Mouse (Mus musculus) lung, postnatal 4 days (tissue): Measurements from ENCODE around the gene Smpd1.

Experiments
- DNase-seq, 2 experiments: peaks; one replicate each; pipeline ENCODE4 v3.0.0; 2021

The Smpd1 gene

DNA sequence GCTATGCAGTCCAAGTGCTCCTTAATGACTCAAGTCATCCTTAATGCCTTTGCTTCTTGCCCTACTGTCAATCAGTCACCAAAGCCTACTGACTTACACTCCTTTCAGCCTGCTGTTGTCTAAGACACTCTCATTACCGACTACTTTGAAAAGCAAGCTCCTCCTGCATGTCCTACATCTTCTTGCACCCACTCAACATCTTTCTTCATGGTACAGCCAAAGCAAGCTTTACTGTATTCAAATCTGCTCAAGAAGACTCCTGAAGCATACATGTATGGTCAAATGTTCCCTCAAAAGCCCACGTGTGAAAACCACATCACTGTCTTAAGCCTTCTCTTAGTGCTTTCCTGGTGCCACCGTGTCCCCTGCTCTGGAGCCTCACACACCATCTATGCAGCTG lies 9.2 kb downstream of the Smpd1 start:
- DNase-seq: no peak

DNA sequence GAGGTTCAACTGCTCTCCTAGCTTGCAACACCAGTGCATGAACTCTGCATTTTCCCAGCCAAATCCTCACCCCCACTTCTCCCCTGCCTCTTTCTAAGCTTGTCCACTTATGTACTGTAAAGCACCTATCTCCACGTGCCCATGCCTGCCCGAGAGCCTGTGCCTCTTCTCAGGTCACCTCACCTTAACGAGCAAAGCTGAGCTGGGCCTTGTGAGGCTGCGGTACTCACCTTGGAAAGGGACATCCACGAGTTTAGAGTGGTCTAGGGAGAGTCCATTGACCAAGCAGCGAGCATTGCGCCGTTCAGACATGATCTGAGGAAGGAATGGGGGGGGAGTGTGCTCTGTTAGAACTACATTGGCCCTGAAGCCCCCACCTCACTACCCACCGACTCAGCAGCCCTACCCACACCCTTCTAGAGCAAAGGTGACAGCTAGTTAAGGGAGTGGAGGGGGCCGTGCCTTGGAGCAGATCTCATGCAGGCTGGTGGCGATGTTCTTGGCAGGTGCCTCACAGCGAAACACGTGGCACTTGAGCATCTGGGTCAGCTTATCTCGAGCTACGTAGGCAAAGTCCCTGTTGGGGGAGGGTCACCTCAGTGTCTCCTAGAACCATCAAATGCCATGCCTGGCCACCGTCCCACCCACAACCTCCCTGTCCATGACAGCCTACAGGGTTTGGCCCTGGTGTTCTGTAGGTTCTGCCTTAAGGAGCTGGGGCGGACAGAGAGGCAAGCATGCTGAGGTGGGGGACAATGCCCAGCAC lies 11.1 kb downstream of the Smpd1 start:
- DNase-seq: peak in 1 of 2 experiments; percentile 30

DNA sequence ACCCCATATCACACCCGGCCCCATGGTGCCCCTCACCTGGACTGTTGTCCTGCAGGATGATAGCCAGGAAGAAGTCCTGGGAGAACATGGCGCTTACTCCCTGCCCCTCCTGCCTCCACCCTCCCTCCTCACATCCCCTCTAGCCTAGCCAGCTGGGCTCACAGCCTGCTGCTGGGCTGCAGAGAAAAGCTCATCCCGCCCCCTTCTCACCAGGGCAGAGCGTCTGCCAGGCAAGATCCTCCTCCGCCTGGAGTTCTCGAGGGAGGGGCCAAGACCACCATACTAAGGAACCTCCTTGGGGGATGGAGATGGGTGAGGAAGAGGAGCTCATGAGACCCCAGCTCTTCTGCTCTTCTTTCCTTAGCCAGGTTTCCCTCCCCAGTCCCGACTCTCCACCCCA lies 14.4 kb downstream of the Smpd1 start:
- DNase-seq: no peak

DNA sequence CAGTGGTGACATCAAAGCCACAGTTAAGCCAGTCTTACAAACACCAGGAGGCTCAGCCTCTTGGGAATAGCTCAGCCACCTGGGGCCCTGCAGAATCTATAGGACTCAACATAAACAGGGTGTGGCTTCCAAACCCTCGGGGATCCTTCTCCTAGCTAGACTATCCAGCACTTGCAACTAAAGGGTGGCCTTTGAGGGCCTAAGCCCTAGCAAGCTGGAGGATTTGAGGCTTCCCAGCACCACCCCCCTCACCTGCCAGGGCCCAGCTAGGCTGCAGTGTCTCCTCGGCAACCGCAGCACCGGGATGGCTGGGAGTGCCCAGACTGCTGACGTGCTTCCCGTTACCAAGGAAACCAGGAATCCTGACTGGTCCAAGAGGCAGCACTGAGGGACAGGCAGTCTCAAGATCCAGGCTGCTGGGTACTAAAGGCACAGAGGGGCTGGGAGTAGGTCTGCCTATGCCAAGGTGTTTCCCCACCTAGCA lies 14.9 kb downstream of the Smpd1 start:
- DNase-seq: peak in 1 of 2 experiments; percentile 22

DNA sequence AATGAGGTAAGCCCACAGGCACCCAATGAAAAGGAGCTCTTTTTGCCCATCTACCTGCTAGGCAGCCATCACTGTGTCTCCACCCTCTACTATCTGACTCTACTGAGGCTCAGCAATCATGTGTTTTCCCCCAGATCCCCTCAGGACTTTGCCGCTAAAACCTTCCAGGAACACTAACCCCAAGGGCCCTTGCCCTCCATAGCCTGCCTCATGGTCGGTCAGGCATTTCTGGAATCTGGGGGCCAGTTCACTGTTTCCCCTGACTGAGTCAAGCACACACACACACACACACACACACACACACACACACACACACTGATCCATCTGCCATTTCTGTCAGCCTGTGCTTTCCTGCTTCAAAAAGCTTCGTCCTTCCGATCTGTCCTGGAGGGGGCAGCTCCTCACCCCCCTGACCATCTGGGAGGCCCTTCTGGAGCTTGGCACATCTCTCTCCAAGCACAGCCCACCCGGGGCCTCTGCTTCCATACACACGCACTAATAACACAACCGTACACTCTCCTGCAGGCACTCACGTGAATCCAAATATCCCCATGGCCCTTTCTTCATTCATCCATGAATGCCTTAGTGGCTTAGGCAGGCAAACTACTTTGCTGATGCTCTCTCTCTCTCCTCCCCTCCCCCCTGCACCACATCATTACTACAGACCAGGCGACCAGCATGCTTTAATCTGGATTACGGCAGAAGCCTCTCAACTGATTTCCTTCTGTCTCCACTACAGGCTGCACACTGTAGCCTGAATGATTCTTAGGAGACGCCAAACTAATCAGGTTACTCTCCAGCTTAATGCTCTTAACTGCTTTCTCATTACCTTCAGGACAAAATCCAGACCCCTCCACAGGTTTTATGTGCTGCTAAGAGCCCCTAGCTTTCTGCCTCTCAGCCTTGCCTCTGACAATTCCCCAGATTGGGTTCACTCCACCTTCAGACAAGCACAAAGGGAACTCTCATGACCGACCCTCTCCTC lies 15.6 kb downstream of the Smpd1 start:
- no peak for DNase-seq

DNA sequence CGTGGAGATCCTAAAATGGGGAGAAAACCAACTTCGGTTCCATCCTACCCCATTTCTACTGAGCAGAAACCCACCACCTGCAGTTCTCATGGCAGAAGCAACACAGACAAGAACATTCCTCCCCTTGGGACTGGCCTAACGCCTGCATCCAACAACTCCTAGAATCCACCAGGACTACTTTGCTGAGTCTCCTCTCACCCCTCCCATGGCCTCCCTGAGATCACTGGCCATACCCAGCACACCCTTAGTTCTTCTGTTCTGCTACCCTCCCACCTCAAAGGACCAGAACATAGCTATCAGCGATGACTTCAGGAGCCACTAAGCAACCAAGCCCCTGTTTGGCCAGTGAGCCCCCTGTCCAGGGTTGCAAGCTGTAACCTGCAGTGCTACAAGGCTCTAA lies 16.6 kb downstream of the Smpd1 start:
- no peak for DNase-seq

DNA sequence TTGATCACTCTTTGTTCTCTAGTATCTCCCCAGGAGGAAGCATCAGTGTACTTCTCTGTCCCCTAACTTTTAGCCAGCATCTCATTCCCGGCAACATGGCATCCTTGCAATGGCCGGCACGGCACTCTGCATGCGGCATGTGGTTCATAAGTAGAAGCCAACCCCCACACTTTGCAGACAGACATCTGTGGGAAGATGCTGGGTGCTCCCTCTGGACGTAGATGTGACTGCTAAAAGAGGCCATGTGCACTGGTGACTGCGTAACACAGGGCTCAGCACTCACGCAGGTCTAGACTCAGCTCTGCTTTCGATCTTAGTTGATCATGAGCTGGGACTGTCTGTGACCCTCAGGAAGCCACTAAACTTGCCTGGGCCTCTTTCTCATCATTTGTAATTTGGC lies 18.8 kb downstream of the Smpd1 start:
- no peak for DNase-seq

DNA sequence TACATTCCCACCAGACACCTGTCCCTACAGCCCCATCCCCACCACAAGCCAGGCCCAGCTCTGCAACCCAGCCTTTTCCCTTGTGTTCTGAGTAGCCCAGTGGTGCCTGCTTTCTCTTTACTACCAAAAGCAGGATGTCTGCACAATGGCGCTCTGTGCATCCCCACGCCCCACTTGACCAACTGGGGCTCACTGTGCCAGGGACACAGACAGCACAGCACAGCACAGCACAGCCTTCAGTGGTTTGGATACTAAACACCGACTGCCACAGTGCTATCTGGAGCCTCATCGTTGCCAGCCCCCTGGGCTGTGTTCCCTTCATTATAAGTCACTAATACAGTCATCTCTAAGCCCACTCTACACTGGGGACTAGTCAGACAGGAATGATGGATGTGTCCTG lies 20.4 kb downstream of the Smpd1 start:
- no peak for DNase-seq

DNA sequence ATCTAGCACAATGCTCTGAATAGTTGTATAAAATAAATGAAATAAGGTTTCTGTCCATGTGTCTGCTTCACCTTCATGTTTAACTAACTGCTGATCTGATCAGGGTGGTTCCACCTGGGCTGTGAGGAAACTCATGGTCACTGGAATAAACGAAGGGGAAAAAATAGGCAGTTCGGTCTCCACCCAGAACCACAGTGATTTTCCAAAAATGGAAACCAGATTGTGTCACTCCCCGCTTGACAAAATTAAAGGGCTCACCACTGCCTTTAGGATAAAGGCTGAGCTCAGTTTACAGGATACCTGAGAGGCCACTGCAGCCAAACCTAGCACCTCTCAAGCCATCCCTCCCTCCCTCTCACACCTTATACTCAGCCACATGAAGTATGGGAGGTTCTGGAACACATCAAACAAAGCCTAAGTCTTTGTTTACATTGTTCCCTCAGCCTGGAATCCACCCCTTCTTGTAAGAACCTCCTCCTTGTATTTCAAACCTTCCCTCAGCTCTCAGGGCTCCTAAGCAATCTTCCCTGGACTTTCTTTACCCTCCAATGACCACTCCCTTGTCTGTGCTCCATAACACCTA lies 22.1 kb downstream of the Smpd1 start:
- no peak for DNase-seq

DNA sequence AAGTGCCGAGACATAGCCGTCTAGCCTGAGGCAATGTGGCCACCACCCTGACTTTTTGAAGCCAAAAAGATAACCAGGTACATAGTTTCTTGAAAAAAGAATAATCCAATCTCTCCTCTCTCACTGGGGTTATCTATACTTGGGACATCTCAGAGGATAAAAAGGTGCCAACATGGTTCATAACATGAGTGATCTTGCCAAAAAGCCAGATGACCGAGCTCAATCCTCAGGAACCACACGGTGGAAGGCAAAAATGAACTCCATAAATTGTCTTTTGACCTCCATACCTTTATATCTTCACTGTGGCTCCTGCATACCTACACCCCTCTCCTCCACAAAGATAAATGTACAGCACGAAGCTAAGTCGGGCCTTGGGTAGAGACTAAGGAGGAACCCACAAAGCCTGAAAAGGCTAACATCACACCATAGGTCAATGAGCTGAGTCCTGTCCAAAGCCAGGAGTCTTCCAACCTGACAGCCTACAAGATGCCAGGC lies 23.3 kb downstream of the Smpd1 start:
- DNase-seq: no peak

DNA sequence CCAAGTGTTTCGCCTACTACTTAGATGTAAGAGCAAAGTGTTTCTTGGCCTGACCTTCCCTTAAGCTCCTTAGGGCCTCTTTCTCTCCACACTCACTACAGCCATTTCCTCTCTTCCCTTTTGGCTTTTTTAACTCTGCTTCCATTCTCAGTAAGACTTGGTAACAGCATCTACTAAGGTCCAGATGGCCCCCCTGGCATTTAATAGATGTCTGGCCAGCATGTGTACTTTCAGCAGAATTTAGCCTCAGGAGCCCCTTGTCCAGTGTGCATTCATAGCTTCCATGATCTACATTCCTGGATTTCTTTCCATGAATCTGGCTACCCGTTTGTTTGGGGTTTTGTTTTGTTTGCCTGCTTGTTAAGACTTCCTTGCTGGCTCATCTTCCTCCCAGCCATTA lies 24.3 kb downstream of the Smpd1 start:
- DNase-seq: no peak

DNA sequence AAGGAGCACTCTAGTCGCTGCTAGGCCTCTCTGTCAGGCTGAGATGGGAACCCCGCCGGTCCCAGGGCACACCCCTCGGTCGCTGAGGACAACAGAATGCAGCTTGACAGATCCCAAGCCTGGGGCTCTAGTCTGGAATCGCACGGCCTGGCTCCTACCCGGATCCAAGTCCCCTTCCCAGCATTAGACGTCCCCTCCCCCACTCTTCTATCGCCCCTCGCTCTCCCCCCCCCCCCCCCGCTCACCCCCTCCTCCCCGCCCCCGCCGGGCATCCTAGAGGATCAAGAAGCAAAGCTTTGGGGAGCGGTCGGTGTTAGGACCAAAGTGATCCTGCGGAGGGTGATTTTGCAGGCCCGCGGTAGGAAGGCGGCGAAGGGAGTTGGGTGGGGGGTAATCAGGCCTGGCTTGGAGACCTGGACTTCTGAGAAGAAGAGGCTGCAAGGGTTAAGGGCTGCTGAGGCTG lies 26.5 kb downstream of the Smpd1 start:
- peak in 1 of 2 experiments; percentile 31 for DNase-seq

DNA sequence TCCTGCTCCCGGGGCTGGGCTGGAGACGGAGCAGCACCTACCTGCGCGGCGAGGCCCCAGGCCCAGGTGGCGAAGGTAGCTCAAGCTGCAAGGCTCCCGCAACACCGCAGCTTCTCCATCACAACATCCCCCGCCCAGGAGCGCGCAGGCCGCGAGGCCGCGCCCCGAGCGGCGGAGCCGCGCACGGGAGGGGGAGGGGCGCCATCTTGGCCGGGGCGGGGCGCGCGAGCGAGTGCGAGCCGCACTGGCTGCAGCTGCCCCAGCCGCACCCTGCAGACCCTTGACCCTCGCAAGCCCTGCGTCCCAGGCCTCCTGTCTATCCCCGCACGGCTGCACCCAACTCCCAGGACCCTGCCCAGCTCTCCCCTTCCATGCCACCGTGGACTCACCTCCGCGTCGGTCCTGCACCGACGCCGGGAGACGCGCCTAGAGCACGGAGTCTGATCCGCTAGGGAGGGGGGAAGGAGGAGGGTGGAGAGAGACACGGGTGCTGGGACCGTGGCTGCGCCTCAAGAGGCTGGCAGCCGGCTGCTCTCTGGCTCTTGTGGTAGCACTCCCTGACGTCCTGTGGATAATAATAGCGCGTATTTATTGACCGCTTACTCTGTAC lies 27.0 kb downstream of the Smpd1 start, which contains the start of gene Apbb1:
Apbb1 (minus strand) TSS at position 560 of the 610 bp plus-strand sequence.
- peak; percentile 81 to 86 for DNase-seq

DNA sequence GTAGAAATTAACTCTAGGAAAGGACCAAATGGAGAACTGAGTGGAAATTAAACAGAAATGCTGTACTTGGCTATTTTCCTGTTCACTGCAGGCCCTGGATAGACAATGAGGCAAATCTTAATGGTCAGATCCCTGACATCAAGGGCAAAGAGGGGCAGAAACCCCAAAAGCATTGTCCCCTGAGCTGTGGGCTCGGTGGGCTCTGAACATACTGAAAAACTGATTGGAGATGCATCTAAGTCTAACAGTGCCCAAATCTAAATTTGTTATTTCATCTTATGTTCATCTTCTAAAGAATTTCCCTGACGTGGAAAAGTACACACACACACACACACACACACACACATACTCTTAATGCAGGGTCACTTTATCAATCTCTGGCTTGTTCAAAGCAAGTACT lies 27.8 kb downstream of the Smpd1 start:
- DNase-seq: no peak

DNA sequence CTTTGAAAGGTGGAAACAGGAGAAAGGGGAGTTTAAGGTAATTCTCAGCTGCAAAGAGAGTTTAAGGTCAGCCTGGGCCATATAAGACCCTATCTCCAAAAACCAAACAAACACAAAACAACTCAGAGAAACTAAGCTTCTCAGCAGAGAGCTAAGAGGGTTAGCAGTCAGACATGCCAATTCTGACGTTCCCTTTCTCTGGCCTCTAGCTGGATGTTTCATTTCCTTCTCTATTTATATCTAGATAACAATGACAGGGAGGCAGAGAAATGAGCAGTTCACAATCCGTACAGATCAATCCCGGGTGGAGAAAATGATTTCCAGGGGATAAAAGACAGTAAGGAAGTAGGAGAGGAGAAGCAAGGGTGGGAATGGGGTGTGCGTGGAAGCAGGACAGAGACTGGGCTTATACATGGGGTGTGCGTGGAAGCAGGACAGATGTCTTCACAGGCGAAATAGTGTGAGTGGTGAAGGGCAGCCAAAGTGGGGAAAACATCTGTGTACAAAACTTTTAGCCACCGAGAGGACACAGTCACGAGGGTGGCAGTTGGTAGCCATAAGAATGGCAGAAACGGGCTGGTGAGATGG lies 34.3 kb downstream of the Smpd1 start:
- peak in 1 of 2 experiments; percentile 46 for DNase-seq

DNA sequence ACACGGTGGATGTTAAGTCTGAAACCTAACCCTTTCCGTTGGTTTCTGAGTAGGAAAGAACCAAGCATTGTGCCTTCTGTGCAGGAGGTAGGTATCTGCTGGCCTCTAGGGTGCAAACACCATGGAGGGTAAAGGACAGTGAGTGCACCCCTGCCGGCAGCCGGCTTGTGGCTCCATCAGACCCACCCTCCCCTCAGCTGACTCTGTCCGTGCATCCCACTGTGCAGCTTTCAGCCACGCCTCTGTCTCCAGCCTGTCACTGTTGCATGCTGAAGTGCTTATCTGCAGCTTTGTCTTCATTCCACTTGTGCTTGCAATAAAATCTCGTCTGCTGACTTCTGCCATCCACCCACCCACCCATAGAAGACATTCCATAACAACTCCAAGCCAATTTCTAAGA lies 35.9 kb downstream of the Smpd1 start:
- no peak for DNase-seq

DNA sequence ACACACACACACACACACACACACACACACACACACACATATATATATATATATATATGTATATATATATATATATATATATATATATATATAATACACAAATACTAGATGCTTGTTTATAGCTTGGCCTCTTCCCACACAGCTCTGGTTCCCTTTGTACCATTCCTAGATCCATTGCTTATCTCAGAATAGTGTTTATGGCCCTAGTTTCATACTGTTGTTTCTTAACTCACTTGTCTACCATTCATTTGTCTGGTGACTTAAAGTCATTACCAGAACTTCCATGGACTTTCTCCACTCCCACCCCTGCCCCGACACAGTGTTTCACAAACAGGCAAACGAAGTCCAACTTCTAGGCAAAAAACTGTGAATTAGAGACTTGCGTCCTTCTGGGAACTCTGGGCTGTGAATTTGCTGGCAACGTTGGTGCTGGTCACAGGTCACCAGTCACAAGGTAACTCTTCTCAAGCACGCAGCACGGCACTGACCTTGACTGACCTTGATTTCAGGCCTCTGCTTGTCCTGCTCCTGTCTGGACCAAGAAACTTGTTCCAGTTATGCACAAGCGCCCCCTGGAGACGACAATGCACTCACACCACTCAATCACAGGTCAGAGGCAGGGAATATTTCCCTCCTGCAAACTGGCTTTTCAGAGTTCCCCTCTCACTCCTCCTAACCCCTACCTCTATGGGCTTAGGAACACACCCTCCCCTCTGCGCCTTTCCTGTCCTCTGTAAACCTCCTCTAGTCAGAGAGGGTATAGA lies 48.9 kb downstream of the Smpd1 start:
- DNase-seq: peak; percentile 68 to 76
